Mouse (Mus musculus) kidney, adult 2 months (tissue): Measurements from ENCODE around the gene Ikzf1. TPM values are rescaled to one million over a fixed set of nuclear protein-coding genes. Genes with fewer than 3 reads are reported as not detected.
A peak's percentile ranks its signal among the peaks of the same experiment; 100 is the strongest.

ENCODE experiments used
- DNase-seq: peaks from one replicate; pipeline ENCODE4 v3.0.0; 2021
- H3K27ac ChIP-seq: fragments of 200-500 bp; 2 replicates; pipeline ENCODE4 v1.5.1; 2012; ENCODE audit warnings: low read depth, low read length, control low read depth, inconsistent platforms; ENCODE audit not compliant: insufficient read depth
- H3K27me3 ChIP-seq: fragments of 200-500 bp; replicated peaks from 2 replicates; pipeline ENCODE4 v1.6.1; 2012; ENCODE audit warnings: mild to moderate bottlenecking, moderate library complexity, low read length, inconsistent platforms; ENCODE audit not compliant: control insufficient read depth, insufficient read depth
- H3K36me3 ChIP-seq: fragments of 200-500 bp; 2 replicates; pipeline ENCODE4 v1.6.1; 2012; ENCODE audit warnings: mild to moderate bottlenecking, moderate library complexity, low read length, inconsistent platforms; ENCODE audit not compliant: control insufficient read depth, insufficient read depth
- H3K4me1 ChIP-seq: fragments of 200-500 bp; 2 replicates; pipeline ENCODE4 v1.6.1; 2011; ENCODE audit warnings: low read length; ENCODE audit not compliant: control insufficient read depth, insufficient read depth
- H3K4me3 ChIP-seq: fragments of 200-500 bp; 2 replicates; pipeline ENCODE4 v1.5.1; 2011; ENCODE audit warnings: mild to moderate bottlenecking, low read depth, low read length, control low read depth; ENCODE audit not compliant: insufficient read depth
- CTCF ChIP-seq: fragments of 200-500 bp; conservative IDR thresholded peaks from 2 replicates; pipeline ENCODE4 v1.5.1; 2011; ENCODE audit warnings: low read depth, mild to moderate bottlenecking, control low read depth, low read length, moderate library complexity, mixed read lengths; ENCODE audit not compliant: insufficient read depth, insufficient read length
- POLR2A ChIP-seq: fragments of 200-500 bp; IDR thresholded peaks from one replicate; pipeline ENCODE4 v1.6.1; 2011; ENCODE audit warnings: low read depth, low read length, control low read depth
- WGBS: fragments of 180-500 bp; shearing (Covaris S2); methylation state at CpG from one replicate; pipeline ENCODE4 v1.1.7; 2018; 5-methylcytosine and 5-hydroxymethylcytosine counted together
- polyA plus RNA-seq: library from polyadenylated mRNA; depleted of rRNA; stranded (reverse); fragments of >200 nt; gene quantifications from 2 replicates; pipeline ENCODE4 v1.2.3, GENCODE M21; 2012; rRNA removed

The Ikzf1 gene
- polyA plus RNA-seq, result 2.9 and 12.8 TPM in 2 replicates

- H3K36me3 ChIP-seq, result no peaks in the 10 kb centered on the region
- 6% methylated on average over 97 of the region's 100 CpGs for WGBS
- peaks cover 3% of the 10 kb centered on the region; the same call in 1 of the 2 replicates for H3K4me1 ChIP-seq
- peak within 1 kb of the TSS; percentile 70 for H3K4me3 ChIP-seq
- no peaks in the 10 kb centered on the region; the same call in 1 of the 2 replicates for H3K27me3 ChIP-seq
- DNase-seq, result no peak
- no peak within 1 kb of the TSS for H3K27ac ChIP-seq
- TF ChIP-seq CTCF (no peak), POLR2A (no peak)
These were observed at the start of gene Ikzf1 for GRCm38 (mm10) chr11:11684930-11685852. TSS of gene Ikzf1 (plus strand) at chr11:11685003.

GRCm38 (mm10) chr11:11644303-11644702 is 40.5 kb upstream of the Ikzf1 start:
- H3K27me3 ChIP-seq, result no peaks in the 10 kb centered on the region
- no peak for DNase-seq
- no peak for TF ChIP-seq POLR2A
- no peak for TF ChIP-seq CTCF
- H3K36me3 ChIP-seq, result no peaks in the 10 kb centered on the region
- no peak overlapping the region for H3K4me3 ChIP-seq
- H3K27ac ChIP-seq, result no peak overlapping the region
- H3K4me1 ChIP-seq, result no peaks in the 10 kb centered on the region

- no peak for DNase-seq
- Histone ChIP-seq H3K27ac (no peak overlapping the region), H3K27me3 (no peaks in the 10 kb centered on the region), H3K4me1 (no peaks in the 10 kb centered on the region), H3K36me3 (no peaks in the 10 kb centered on the region), H3K4me3 (no peak overlapping the region)
- TF ChIP-seq POLR2A (no peak), CTCF (no peak)
- WGBS, result 83% methylated on average over 3 of the region's 3 CpGs
These were observed 28.4 kb upstream of the Ikzf1 start for GRCm38 (mm10) chr11:11656388-11656787.

- no peak for TF ChIP-seq CTCF
- Histone ChIP-seq H3K27ac (no peak overlapping the region), H3K36me3 (no peaks in the 10 kb centered on the region), H3K4me3 (no peak overlapping the region), H3K4me1 (no peaks in the 10 kb centered on the region), H3K27me3 (no peaks in the 10 kb centered on the region)
- 49% methylated on average over 5 of the region's 5 CpGs for WGBS
- DNase-seq, result no peak
These were observed 27.7 kb upstream of the Ikzf1 start for GRCm38 (mm10) chr11:11656995-11657530.

- no peak for TF ChIP-seq CTCF
- H3K27ac ChIP-seq, result no peak overlapping the region
- no peak overlapping the region for H3K4me3 ChIP-seq
- no peak for DNase-seq
- 82% methylated on average over 4 of the region's 4 CpGs for WGBS
- H3K36me3 ChIP-seq, result no peaks in the 10 kb centered on the region
- no peaks in the 10 kb centered on the region for H3K27me3 ChIP-seq
- H3K4me1 ChIP-seq, result no peaks in the 10 kb centered on the region
These were observed 27.2 kb upstream of the Ikzf1 start for GRCm38 (mm10) chr11:11657634-11658033.

GRCm38 (mm10) chr11:11658834-11659233 is 26.0 kb upstream of the Ikzf1 start:
- no peak overlapping the region for H3K27ac ChIP-seq
- TF ChIP-seq POLR2A (no peak), CTCF (no peak)
- no peak overlapping the region for H3K4me3 ChIP-seq
- no peaks in the 10 kb centered on the region for H3K4me1 ChIP-seq
- H3K27me3 ChIP-seq, result no peaks in the 10 kb centered on the region
- no peak for DNase-seq
- H3K36me3 ChIP-seq, result no peaks in the 10 kb centered on the region
- WGBS, result 69% methylated on average over 4 of the region's 4 CpGs

GRCm38 (mm10) chr11:11660651-11661050 is 24.2 kb upstream of the Ikzf1 start:
- TF ChIP-seq CTCF, result no peak
- no peak for TF ChIP-seq POLR2A
- no peak overlapping the region for H3K27ac ChIP-seq
- no peak for DNase-seq
- no peak overlapping the region for H3K4me3 ChIP-seq
- no peaks in the 10 kb centered on the region for H3K4me1 ChIP-seq
- 85% methylated on average over 4 of the region's 4 CpGs for WGBS
- no peaks in the 10 kb centered on the region for H3K27me3 ChIP-seq
- no peaks in the 10 kb centered on the region for H3K36me3 ChIP-seq
